Mouse (Mus musculus) thymus, adult 2 months (tissue): ENCODE data around the gene P2rx6.

Source experiments
- CTCF ChIP-seq: fragments of 200-500 bp; IDR thresholded peaks from 2 replicates; pipeline ENCODE4 v1.5.1; 2012; ENCODE audit warnings: mild to moderate bottlenecking, control low read depth, low read length, moderate library complexity, borderline replicate concordance; ENCODE audit not compliant: control insufficient read depth, poor library complexity, insufficient read depth; ENCODE audit errors: extremely low read depth
- POLR2A ChIP-seq: fragments of 200-500 bp; IDR thresholded peaks from 2 replicates; pipeline ENCODE4 v1.6.1; 2012; ENCODE audit warnings: mild to moderate bottlenecking, low read length, control low read depth, moderate library complexity; ENCODE audit not compliant: control insufficient read depth, poor library complexity, insufficient read depth; ENCODE audit errors: extremely low read depth

DNA sequence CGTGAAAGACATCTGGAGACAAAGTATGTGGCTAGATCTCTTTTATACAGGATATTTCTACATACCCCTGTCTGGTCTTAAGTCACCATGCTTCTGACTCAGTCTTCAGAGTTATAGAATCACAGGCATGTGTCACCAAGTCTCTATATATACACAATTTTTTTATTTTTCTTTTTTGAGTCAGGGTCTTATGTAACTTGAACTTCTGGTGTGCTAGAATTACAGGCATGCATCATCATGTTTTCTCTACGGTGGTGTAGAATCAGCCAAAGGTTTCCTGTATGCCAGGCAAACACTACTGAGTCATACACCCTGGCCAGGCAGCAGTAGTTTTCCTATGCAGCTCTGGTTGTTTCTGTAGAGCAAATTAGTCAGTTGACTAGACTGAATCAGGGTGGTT is 19.1 kb upstream of the P2rx6 start:
- TF ChIP-seq CTCF (no peak), POLR2A (no peak)
